Mouse (Mus musculus): ENCODE results near the gene Esr1.
"Not testable (repeated sequence)": the region's sequence is repeated elsewhere in the genome, so short reads cannot be mapped to it uniquely, and the experiment has no call there.

Esr1 gene

DNA sequence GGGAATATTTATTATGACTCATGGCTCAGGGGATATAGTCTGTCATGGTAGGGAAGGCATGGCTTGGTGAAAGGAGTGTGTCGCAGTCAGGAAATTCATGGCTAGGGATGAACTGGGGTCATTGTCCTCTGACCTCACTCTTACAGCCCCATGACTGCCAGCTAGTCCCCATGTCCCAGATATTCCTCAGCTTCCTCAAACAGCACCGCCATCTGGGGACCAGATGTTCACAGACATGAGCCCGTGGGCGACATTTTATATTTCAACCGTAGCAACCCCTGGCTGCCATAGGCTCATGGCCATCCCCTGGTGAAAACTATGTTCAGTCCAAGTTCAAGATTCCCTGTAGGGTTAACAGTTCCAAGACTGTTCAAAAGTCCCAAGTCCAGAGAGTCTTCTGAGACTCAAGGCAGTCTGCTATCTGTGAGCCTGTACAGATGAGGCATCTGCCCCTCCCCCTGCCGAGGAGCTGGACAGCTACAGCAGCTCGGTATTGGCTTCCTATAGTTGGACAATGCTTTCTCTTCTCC lies 83.0 kb downstream of the Esr1 start:
- in situ Hi-C loops (cut with MseI, MboI) = no loop called here

DNA sequence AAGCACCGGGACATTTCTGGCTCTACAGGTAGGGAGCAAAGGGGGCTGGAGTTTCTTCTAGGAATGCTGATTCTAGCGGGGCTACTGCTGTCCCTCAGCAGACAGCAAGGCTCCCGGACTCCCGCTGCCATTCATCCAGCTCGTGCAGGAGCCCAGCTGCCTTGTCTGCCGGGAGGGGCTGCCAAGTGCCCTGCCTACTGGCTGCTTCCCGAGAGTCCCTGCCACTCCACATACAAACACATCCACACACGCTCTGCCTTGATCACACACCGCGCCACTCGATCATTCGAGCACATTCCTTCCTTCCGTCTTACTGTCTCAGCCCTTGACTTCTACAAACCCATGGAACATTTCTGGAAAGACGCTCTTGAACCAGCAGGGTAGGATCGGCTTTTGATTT lies 98.5 kb downstream of the Esr1 start:
- in situ Hi-C loops (cut with MseI, MboI) = no loop called here

DNA sequence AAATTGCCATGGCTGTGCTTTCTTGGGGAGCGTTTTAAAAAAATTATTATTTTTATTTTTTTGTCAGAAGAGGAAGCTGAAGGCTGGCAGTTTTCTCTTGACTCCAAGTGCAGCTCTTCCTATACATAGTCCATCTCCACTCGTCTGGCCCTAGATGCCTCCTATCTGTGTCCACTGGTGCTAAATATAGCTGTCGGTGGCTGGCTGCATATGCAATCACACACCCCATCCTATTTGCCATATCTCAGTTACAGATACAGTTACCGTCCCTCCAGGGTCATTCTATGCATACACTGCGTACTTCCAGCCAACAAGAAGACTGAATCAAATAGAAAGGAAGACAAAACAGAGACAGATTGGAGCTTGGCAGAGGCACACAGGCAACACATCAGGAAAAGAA lies 100.0 kb downstream of the Esr1 start:
- in situ Hi-C loops (cut with MseI, MboI) = no loop called here

DNA sequence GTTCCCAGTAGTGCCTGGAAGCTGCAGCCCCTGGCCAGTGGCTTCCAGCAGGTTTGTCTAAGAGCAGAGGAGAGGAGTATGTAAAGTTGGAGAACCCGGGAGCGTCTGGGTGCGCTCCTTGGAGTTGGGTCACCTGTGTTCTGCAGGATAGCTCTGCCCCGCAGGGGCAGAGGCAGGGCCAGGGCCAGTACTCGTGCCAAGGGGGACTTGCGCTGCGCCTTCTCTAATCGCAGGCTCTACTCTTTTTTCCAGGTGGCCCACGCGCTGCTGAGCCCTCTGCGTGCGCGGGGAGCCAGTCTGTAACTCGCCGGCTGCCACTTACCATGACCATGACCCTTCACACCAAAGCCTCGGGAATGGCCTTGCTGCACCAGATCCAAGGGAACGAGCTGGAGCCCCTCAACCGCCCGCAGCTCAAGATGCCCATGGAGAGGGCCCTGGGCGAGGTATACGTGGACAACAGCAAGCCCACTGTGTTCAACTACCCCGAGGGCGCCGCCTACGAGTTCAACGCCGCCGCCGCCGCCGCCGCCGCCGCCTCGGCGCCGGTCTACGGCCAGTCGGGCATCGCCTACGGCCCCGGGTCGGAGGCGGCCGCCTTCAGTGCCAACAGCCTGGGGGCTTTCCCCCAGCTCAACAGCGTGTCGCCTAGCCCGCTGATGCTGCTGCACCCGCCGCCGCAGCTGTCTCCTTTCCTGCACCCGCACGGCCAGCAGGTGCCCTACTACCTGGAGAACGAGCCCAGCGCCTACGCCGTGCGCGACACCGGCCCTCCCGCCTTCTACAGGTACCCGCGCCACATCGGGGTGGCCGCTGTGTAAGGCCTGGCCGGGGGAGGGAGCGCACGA lies 100.9 kb downstream of the Esr1 start:
- in situ Hi-C loops (cut with MseI, MboI) = no loop called here

DNA sequence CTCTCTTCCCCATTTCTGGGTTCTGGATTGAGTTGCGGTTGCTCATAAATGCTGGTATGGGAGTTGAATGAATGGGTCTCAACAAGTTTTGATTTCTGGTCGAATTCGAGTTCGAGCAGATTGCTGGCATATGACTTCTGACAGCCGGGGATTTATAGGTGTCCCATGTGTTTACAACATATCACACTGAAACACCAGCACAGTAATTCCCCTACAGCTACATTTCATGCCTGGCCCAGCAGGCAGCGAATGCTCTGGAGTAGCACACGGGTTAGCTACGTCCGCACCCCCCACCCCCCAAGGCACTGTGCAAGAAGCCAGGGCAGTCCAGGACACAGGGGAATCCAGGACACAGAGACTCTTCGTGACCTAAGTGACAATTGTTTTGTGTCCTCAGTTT lies 102.0 kb downstream of the Esr1 start:
- in situ Hi-C loops (cut with MseI, MboI) = no loop called here

DNA sequence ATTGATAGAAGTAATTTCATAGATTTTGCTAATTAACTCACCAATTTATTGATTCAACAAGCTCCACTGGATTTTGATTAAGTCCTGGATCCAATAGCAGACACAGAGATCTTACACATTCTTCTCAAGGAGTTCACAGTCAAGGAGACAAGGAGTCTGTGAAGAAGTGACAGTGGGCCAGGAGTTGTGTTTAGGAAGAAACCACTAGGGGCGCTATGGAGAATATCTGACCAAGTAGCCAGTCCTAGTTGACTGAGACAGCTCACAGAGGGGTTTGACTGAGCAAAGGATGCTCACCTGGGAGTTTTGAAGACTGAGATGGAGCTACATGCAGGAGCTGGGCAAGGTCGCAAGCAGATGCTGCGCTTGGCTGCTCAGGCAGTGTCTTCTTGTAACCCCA lies 113.5 kb downstream of the Esr1 start:
- in situ Hi-C loops (cut with MseI, MboI) = no loop called here

DNA sequence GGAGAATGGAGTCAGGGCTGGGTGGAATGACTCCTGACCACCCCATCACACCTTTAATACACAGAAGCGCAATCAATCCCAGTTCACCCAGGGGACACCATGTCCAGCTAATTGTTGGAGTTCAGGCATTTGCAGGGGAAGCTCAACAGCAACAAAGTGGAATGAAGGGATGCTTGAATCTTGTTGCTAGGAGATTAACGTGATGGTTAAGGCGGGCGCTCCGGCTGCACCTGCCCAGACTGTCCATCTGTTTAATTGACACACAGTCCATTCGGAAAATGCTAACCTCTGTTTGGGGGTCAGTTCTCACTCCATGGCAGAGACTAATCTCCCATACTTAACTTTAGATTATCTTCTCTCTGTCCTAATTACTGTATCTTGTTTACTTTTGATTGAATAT lies 114.7 kb downstream of the Esr1 start:
- in situ Hi-C loops (cut with MseI, MboI) = no loop called here

DNA sequence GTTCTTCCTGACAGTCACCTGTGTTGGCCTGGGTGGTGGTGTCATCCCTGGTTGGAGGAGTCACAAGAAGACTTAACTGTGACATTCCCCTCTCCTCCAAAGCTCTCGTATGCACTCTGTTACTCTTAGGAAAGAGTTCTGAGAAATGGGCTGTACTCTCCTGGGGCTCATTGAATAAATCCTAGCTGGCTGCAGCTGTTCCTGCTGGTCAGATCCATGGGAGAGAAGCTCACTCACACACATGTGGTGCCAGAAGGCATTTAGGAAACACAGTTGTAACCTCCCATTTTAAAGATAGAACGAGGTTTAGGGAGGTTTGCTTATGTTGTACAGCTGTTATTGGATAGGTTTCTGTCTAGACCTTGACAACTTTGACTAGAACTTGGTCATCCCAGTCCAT lies 120.9 kb downstream of the Esr1 start:
- in situ Hi-C loops (cut with MseI, MboI) = no loop called here

DNA sequence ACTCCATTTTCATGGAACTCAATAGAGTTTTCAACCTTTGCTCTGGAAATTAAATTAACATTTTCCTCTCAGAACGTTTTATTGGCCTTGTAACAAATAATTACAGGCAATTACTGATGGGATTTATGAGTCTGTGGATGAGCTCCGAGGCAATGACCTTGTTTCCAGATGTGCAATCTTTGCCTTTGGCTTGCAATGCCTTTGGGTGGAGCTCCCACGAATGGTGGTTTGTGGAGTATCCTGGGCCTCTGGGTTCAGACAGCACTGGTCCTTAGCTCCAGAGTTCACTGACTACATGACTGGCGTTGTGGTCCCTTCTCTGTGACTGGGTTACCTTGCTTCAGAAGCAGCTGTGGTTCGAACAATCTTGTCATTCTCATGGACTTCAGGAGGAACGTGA lies 122.6 kb downstream of the Esr1 start:
- in situ Hi-C loops (cut with MseI, MboI) = no loop called here

DNA sequence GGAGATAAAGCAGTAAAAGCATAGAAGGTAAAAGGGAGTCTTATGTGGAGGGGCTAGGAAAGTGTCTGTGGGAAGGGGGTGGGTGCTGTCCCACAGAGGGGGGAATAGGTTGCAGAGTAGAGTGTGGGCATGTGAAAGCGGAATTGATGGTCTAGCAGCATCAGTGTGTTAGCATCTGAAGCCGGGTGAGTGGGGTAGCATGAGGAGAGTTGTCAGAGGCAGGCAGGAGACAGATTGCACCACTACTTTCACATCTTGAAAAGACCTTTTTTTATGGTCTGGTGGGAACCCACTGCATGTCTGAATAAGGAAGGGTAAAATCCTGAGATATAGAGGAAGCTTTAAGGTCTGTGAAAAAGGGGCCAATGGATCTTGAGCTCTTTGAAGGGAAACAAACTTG lies 123.5 kb downstream of the Esr1 start:
- in situ Hi-C loops (cut with MseI, MboI) = no loop called here

DNA sequence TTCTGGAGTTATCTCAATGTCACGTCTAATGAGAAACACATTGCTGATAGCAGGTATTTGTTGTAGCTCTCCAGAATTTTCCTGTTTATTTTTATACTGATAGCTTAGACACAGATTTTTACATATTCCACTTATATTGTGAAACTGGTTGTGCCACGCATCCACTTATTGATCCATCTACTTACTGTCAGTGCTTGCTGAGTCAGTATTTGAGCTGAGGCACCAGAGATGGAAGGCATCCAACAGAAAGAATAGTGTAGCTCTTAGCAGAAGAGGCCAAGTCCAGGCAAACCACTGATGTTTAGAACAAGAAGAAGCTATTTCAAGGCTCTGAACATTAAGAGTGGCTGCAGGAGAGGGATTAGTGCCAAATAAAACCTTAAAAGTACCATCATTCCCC lies 126.9 kb downstream of the Esr1 start:
- in situ Hi-C loops (cut with MseI, MboI) = no loop called here

DNA sequence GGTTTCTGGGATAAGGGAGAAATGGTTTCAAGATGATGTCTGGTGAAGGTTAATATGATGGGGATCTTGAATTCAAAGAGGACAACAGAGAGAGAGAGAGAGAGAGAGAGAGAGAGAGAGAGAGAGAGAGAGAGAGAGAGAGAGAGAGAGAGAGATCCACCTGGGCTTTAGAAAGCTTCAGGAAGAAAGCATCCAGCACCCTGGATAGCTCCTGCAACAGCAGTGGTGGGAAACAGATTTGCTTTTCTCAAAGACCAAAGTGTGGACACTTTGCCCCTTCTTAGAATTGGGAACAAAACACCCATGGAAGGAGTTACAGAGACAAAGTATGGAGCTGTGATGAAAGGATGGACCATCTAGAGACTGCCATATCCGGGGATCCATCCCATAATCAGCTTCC lies 139.7 kb downstream of the Esr1 start:
- in situ Hi-C loops (cut with MseI, MboI) = not testable (repeated sequence)

DNA sequence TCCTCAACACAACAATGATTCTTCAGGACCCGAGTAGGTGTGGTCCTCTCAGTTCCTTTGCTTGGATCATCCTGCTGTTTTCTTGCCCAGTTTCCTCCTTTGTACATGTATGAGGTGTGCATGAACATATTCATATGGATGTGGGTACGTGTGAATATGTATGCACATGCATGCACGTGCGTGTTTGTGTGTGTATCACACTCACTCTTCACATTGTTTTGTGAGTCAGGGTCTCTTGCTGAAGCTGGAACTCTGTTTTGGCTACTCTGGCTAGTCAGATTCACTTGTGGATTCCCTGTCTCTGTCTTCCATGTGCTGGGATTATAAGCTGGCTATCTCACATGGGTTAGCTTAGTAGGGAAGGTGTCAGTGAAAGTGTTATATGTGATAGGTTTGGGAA lies 141.6 kb downstream of the Esr1 start:
- in situ Hi-C loops (cut with MseI, MboI) = no loop called here

DNA sequence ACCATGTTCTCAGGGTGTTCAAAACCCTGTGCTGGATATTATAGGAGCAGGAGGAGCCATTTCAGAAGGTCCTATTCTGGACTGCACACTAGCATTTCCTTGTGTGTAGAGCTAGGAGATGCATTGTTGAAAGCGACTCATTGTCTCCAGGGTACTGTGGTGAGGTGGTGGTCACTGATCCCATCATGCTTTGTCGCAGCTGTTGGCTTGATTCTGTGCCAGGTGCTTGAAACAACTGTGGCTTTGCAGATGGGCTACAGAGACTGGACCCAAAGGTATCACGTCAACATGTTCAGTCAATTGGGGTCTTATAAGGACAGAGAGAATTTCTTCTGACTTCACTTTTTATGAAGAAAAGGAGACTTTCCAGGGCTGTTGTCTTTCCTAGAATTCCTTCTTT lies 164.1 kb downstream of the Esr1 start:
- in situ Hi-C loops (cut with MseI, MboI) = no loop called here

DNA sequence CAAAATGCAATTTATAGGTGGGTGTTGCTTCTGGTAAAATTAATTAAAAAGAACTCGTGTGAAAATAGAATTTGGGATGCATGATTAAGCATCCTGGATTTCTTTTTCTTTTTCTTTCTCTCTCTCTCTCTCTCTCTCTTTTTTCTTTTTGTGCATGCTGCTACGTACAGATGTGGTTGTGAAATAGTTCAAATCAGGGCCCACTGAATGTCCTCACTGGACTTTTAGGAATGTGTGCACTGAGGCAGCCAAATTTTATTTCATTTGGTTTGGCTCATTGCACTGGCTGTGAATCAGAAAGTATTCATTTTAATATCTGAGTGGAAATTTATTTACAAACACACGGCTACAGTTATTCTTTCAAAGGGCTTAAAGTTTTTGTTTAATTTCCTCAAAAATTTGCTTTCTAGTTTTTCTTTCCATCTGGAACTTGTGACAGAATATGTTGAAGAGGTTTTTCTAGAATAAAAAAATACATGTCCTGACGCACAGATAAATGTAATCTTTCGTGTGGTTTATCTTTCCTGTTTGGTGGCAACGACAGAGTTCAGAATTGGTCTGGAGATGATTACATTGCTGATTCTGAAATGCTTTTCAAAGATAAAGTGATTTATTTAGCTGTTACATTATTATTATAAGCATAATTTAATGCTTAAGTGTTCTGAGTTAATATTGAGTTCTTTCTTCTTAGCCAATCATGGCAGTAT lies 164.8 kb downstream of the Esr1 start:
- in situ Hi-C loops (cut with MseI, MboI) = no loop called here

DNA sequence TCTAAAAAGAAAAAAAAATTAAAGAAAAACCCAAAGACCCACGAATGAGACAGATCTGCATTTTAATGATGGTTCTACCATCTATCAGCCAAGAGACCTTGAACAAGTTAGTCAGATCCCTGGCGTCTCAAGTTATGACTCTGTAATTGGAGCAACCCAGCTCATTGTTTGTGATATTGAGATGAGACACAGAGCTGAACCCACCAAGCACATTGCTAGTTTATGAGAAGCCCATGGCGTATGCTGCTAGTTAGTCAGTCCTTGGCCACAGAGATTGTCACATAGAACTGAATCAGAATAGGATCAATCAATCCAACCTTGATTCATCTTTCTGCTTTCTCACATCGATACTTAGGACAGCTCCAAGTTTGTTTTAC lies 165.3 kb downstream of the Esr1 start:
- in situ Hi-C loops (cut with MseI, MboI) = no loop called here

DNA sequence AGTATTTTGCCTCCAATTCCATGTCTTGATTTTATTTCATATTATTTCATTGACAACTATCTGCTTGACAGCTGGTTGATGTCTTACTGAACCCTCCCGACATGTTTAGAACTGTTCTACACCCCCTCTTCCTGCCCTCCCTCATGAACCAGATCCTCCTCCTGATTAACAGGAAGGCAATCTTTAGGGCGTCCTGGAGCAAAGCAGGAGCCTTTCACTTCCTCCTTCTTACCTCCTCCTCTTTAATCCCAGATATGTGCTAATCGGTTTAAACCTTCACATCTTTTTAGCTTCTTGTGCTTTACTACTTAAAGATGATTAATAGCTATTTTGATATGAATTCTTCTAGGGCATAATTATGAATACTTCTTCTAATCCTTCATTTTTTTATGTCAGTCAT lies 166.6 kb downstream of the Esr1 start:
- in situ Hi-C loops (cut with MseI, MboI) = no loop called here

DNA sequence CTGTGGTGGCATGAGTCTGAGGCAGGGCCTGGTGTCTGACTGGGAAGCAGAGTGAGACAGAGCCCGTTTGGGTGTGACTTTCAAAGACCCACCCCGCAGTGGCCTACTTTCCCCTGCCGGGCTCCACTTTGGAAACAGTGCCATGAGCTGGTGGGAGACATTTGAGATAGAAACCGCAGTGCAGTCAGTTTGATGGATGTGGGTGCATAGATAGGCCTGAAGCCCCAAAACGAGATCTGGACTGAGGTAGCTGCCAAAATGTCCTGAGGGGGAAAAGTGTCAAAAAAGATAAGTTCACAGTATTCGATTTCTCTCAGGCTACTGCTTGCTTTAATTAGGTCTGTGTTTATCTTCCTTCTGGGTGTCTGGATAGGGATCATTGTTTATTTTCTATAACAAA lies 169.5 kb downstream of the Esr1 start:
- in situ Hi-C loops (cut with MseI, MboI) = no loop called here

DNA sequence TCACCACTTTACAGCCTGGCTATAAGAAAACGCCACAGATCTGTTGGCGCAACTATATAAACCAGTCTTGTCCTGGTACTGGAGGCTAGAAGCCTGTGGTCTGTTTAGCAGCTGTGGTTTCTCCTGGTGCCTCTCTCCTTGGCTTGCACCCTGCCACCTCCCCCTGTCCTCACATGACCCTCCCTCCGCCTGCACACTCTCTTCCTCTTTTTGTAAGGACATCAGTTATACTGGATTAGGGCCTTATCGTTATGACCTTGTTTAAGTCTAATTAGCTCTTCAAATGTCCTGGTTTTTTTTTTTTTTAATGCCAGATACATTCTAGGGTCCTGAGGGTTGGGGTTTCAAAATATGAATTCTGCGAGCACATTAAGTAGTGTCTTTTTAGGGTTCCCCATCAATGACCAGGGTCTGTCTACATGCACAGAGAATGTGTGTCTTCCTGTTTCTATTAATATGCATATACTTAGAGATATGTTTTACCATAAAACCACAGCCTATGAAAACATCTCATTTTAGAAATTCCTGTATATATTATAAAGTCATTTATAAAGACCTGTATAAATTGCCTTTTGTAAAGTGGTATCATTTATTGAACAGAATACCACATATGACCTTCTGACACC lies 175.7 kb downstream of the Esr1 start:
- in situ Hi-C loops (cut with MseI, MboI) = no loop called here

DNA sequence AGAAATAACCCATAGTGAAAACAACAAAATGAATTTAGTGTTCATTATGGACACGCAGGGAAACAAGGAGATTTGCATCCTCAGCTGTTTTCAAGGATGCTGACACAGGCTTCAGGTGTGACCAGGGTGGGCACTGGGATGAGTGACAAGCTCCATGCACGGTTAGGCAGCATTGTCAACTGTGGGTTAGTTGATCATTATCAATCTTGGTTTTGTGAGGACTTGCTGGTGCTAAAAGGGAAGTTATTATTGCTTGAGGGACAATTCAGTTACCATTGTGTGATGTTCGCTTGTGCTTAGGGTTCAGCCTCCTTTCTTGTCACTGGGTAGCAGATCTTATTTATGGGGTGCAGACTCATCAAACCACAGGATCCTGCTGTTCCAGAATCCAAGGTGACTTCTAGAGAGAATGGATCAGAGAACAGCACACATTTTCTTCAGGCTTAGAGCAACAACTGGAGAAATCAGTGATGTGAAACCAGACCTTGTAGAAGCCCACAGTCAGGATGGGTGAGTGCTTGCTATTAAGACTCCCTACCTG lies 186.9 kb downstream of the Esr1 start:
- in situ Hi-C loops (cut with MseI, MboI) = no loop called here

DNA sequence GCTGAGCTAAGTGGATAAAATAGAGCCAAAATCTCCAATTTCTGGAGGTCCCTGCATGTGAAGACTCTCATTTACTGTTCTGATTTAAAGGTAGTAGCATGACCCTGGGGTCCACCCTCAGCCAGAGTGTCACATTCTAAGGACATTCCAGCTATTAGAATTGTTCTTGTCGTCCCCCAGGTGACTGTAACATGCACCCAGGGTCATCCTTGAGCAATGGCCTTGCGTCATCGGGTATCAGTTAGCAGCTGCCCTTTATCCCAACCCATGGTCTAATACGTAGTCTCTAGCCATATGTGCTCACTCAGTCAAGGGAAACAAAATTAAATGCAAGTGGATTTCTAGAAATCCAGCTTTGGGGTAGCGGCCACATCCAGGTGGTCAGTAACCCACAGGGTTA lies 213.0 kb downstream of the Esr1 start:
- in situ Hi-C loops (cut with MseI, MboI) = no loop called here

DNA sequence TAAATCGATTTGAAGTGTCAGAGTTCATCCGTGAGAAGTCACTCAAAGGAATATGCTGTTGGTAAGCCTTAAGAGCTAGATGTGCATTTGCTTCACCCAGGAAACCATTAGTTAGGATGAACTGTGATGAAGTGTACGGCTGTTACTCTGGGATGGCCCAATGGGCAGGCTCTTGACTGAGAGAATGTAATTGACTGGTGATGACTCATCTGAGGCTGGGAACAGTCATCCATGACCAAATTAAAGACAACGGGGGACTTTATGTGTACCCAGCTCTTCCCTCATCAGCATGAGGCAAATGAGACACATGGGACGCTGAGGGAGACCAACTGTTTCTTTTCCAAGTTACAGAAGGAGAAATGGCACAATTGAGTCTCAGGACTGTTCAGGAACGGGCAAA lies 219.2 kb downstream of the Esr1 start:
- in situ Hi-C loops (cut with MseI, MboI) = no loop called here

DNA sequence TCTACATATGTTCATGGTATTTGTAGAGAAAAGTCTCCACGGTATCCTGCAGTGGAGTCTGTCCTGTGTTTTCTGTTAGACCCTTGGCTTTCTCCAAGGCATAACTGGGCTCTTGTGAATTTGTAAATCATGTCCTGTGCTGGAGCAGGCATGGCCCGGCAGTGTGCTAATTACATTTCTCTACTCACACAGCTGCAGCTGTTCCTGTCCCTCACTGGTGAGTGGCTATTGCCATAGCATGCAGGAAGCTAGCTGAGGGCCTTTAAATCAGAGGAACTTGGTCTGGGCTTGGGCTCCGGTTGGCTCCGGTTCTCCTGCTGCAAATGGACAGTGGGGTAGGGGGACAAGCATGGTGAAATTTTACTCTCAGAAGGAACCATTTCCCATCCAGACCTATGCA lies 226.7 kb downstream of the Esr1 start:
- in situ Hi-C loops (cut with MseI, MboI) = no loop called here

Data from mouse trophoblast stem cell (cell line).